Mouse (Mus musculus) testis, adult 2 months (tissue): ENCODE results near the gene Nr0b1. TPM values are rescaled to one million over a fixed set of nuclear protein-coding genes. Genes with fewer than 3 reads are reported as not detected.

Experiments used
- H3K27ac ChIP-seq: fragments of 200-500 bp; 2 replicates; pipeline ENCODE4 v1.5.1; 2012; ENCODE audit warnings: low read depth, low read length; ENCODE audit not compliant: control insufficient read depth, insufficient read depth
- H3K27me3 ChIP-seq: fragments of 200-500 bp; 2 replicates; pipeline ENCODE4 v1.6.1; 2012; ENCODE audit warnings: mild to moderate bottlenecking, low read length, moderate library complexity; ENCODE audit not compliant: control insufficient read depth, insufficient read depth
- H3K36me3 ChIP-seq: fragments of 200-500 bp; 2 replicates; pipeline ENCODE4 v1.6.1; 2012; ENCODE audit warnings: mild to moderate bottlenecking, low read length; ENCODE audit not compliant: control insufficient read depth, insufficient read depth
- H3K4me1 ChIP-seq: fragments of 200-500 bp; 2 replicates; pipeline ENCODE4 v1.6.1; 2012; ENCODE audit warnings: low read length; ENCODE audit not compliant: control insufficient read depth, insufficient read depth
- H3K4me3 ChIP-seq: fragments of 200-500 bp; 2 replicates; pipeline ENCODE4 v1.5.1; 2012; ENCODE audit warnings: low read depth, mild to moderate bottlenecking, low read length, moderate library complexity, mixed read lengths; ENCODE audit not compliant: control insufficient read depth
- CTCF ChIP-seq: fragments of 200-500 bp; IDR thresholded peaks from 2 replicates; pipeline ENCODE4 v1.5.1; 2012; ENCODE audit warnings: low read depth, mild to moderate bottlenecking, inconsistent platforms, low read length, moderate library complexity; ENCODE audit not compliant: control insufficient read depth, insufficient read depth, insufficient replicate concordance
- POLR2A ChIP-seq: fragments of 200-500 bp; IDR thresholded peaks from 2 replicates; pipeline ENCODE4 v1.6.1; 2012; ENCODE audit warnings: low read depth, mild to moderate bottlenecking, inconsistent platforms, low read length, moderate library complexity; ENCODE audit not compliant: control insufficient read depth
- polyA plus RNA-seq: library from polyadenylated mRNA; depleted of rRNA; stranded (reverse); fragments of >200 nt; gene quantifications from 2 replicates; pipeline ENCODE4 v1.2.3, GENCODE M21; 2012; rRNA removed

Nr0b1 gene
- polyA plus RNA-seq: 13.8 and 20.9 TPM in 2 replicates

- peak within 1 kb of the TSS; percentile 43 for H3K4me3 ChIP-seq
- H3K27ac ChIP-seq: no peak within 1 kb of the TSS
- H3K4me1 ChIP-seq: 0 out of 2 replicates have a peak, but pooled peaks cover 2% of the 10 kb centered on the region
- H3K36me3 ChIP-seq: no peaks in the 10 kb centered on the region
- H3K27me3 ChIP-seq: no peaks in the 10 kb centered on the region
- TF ChIP-seq POLR2A: peak; percentile 14; the same call in 1 of the 2 replicates
- no peak for TF ChIP-seq CTCF
Measured at GRCm38 (mm10) chrX:86191614-86192419, at the start of gene Nr0b1. Gene Nr0b1, plus strand, starts transcription at chrX:86191764.

GRCm38 (mm10) chrX:86187250-86187649, 4.3 kb upstream of the Nr0b1 start:
- no peak for TF ChIP-seq CTCF
- no peak for TF ChIP-seq POLR2A
- no peaks in the 10 kb centered on the region for H3K27me3 ChIP-seq

DNA sequence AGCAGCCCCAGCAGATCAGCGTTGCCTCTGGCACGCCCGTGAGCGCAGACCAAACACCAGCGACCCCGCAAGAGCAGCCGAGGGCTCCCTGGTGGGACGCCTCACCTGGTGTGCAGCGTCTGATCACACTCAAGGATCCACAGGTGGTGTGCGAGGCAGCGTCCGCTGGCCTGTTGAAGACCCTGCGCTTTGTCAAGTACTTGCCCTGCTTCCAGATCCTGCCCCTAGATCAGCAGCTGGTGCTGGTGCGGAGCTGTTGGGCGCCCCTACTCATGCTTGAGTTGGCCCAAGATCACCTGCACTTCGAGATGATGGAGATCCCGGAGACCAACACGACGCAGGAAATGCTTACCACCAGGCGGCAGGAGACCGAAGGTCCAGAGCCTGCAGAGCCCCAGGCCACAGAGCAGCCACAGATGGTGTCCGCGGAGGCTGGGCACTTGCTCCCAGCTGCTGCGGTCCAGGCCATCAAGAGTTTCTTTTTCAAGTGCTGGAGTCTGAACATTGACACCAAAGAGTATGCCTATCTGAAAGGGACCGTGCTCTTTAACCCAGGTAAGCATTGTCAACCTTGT, 943 bp downstream of the Nr0b1 start:
- TF ChIP-seq POLR2A (no peak), CTCF (no peak)
- Histone ChIP-seq H3K4me1 (0 out of 2 replicates have a peak, but pooled peaks cover 2% of the 10 kb centered on the region), H3K27ac (no peak overlapping the region), H3K27me3 (no peaks in the 10 kb centered on the region), H3K36me3 (no peaks in the 10 kb centered on the region), H3K4me3 (peak overlapping the region; percentile 43)

More at GRCm38 (mm10) chrX:86187250-86187649, 4.3 kb upstream of the Nr0b1 start:
- Histone ChIP-seq H3K36me3 (no peaks in the 10 kb centered on the region), H3K4me3 (no peak overlapping the region), H3K4me1 (0 out of 2 replicates have a peak, but pooled peaks cover 2% of the 10 kb centered on the region), H3K27ac (no peak overlapping the region)

GRCm38 (mm10) chrX:86193386-86193785, 1.8 kb downstream of the Nr0b1 start:
- no peaks in the 10 kb centered on the region for H3K36me3 ChIP-seq
- H3K27me3 ChIP-seq: no peaks in the 10 kb centered on the region
- H3K27ac ChIP-seq: no peak overlapping the region
- 0 out of 2 replicates have a peak, but pooled peaks cover 2% of the 10 kb centered on the region for H3K4me1 ChIP-seq
- no peak overlapping the region for H3K4me3 ChIP-seq
- TF ChIP-seq POLR2A (no peak), CTCF (no peak)

- TF ChIP-seq CTCF (no peak), POLR2A (no peak)
- Histone ChIP-seq H3K27ac (no peak overlapping the region), H3K27me3 (no peaks in the 10 kb centered on the region), H3K36me3 (no peaks in the 10 kb centered on the region), H3K4me3 (no peak overlapping the region), H3K4me1 (no peaks in the 10 kb centered on the region)
Measured at GRCm38 (mm10) chrX:86237246-86237645, 45.7 kb downstream of the Nr0b1 start.

Other genes starting within 250 kb of the Nr0b1 start
- 6.7 and 10.5 TPM in 2 replicates for gene Samt3, start 147.6 kb upstream of the Nr0b1 start, polyA plus RNA-seq
- gene Mageb4, start 113.3 kb downstream of the Nr0b1 start, polyA plus RNA-seq: 2.0 and 2.1 TPM in 2 replicates